Mouse (Mus musculus): ENCODE measurements around the gene Krt76.

DNA sequence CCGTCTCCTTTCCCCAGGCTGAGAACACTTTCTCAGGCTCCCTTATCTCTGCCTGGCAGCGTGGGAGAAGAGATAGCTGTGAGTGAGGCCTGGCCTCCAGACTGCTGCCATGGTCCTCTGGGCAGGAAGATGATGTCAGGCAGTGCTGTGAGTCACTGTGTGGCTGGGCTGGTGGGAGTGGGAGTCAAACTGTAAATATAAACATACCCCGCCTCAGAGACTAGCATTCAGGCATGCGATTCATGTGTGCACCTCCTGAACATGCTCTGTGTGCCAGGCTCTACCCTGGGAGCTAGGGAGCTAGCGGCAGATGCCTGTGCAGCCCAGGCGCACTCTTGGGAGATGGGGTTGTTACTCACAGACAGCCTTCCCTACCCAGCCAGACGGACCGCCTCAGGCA, 49.2 kb upstream of the Krt76 start:
- TF ChIP-seq CTCF (IDR thresholded peaks at IDR 0.05; ENCODE audit: low read depth): no peak
- no peak for TF ChIP-seq EP300 (optimal IDR thresholded peaks at IDR 0.05)

All from stomach, postnatal 0 days (tissue).